Mouse (Mus musculus) adrenal gland (tissue): ENCODE measurements around the gene Tspan7.

Experiments used
- intact Hi-C: fragments of 180-260 bp; cut with DNase I; formaldehyde crosslinking; loops from one replicate; pipeline ENCODE4 v1.15.1; 2025

Gene Tspan7

DNA sequence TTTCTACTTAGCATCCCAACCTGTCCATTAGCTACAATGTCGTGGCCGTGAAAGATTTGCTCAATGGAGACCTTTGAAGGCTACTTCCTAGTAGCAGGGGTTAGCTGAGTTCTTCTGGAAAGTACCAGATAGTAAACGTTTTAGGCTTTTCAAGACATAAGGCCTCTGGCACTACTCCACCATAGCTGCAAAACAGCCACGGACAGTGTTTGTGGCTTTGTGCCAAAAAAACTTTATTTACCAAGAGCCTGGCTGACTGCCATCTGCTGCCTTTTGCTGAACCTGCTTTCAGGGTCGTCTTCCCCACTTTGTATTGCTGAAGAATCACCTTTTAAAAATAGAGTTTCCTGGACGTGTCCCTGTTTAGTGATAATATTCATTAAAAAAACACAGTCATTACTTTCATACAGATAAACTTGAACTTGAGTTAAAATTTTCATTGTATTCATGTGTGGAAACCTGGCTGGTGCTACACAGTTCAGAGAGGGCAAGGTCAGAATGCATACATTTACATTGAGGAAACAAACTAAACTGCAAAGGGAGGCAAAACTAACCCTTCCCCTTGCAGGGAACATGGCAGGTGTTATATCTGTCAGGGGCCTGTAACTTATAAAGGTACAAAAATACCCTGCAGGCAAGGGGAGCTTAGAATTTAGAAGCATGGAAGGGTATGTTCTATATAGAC is 54.7 kb downstream of the Tspan7 start:
- intact Hi-C loops = no loop called here

DNA sequence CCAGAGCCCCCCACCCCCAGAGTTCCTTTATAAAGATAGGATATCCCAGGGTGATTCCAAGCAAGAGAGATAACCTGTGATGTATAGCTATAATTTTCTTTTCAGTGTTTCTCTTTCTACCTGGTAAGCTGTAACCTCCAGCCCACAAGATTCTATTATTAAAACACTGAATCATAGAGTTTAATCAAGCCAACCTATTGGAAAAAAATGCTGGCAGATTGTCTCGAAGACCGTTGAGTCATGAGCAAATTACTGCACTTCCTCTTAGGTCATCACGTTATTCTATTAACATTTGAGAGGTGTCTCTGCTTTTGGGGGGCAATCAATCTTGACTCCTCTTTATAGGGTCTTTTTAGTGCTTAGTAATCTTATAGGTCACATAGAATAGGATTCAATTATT is 61.9 kb downstream of the Tspan7 start:
- intact Hi-C loops = no loop called here

DNA sequence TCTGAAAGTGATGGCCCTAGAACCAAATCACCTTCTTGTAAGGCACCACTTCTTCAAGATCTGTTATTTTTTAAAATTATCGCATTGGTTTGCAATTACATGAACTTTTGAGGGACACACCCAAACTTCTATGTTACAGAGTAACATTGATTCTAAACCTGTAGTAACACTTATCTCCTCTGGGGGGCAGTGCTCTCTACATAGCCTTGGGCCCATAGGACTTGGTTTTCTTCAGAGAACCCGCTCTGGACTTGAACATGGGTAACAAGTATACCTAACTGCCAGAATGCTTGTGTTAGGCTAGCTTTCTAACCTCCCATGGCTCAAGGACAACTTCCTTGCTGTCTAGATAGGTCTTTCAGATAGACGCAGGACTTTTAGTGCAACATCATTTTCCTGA is 64.8 kb downstream of the Tspan7 start:
- intact Hi-C loops = no loop called here

DNA sequence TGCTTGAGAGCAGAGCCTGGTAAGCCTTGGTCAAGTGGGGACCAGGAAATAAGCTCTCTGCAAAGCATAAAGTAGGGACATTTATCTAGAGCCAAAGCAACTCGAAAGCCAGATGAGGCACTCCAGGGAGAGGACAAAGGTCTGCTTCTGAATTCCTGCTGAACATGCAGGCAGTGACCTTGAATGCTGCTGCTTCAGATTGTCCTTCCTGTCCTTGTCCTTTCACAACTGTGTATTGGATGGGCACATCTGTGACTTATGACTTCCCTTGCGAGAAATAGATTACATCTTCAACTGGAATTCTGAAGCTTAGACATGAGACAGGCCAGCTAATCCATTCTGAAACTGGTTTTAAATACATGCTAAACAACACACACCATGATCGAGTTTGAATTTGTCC is 71.9 kb downstream of the Tspan7 start:
- intact Hi-C loops = no loop called here

DNA sequence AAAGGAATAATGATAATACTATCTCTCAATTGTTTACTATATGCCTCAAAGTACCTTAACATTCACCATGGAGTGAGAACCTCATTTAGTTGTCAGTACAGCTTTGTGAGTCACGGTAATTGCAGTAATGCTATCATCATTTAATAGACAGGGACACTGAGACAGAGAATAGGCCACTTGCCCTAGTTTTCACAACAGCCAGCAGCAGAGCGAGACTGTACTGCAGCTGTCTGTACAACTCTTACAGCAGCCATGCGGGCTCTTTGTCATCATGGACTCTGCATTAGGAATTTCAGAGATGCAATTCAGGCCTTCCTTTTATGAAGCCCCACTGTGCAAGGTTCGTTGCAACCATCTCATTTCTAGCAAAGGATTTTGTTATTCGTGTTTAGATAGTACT is 72.6 kb downstream of the Tspan7 start:
- intact Hi-C loops = no loop called here

DNA sequence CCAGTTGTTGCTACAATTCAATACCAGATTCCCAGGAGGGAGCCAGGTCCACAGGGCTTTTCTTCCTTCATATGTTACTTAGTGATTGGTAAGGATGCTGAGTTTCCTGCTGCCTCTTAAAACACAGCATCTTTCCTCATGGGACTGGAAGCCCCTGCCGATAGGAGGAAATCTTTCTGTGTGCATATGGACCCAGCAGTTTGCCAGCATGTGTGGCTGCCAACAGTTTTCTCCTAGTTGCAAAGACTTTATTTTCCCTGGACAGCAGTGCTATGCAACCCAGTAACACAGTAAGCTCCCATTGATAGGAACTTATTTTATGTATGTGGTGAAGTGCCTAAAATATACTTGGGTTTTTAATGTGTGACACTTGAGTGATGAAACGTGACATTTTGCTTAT is 73.7 kb downstream of the Tspan7 start:
- intact Hi-C loops = no loop called here

DNA sequence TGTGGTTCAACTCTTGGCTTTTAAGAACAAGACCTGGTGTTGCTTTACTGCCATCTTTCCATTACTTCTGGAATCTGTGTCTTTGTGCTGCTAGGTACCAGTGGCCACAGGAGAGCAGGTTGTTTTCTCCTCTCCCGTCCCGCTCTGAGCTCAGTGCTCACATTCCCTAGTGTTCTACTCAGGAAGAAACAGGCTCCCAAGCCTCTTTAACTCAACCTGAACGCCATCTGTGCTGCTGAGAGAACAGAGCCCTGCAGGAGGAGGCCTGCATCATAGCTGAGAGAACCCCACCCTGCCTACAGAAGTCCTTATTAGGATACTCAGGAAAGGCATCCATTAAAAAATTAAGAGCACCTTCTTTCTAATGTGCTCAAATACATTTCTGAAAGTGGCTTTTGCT is 80.9 kb downstream of the Tspan7 start:
- intact Hi-C loops = no loop called here

DNA sequence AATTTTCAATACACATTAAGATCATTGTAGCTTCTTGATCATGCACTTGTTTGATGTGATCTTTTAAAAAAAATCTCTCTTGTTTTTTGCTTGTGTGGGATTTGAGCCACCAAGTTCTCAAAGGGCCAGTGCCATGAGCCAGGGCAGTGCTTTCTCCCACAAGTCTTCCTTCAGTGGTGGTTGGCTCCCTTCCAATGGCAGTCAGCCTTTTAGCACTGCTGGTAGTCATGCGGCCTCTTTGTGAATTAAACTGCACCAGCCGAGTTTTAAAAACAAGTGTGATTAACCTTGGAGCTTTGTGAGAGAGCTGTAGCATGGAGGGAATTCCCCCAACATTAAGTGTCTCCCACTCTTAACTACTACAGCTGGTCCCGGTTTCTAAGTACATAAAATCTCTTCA is 89.6 kb downstream of the Tspan7 start:
- intact Hi-C loops = loop anchor here (10.0 kb wide), 1 partner anchor 340 kb away; no protein-coding TSS in a partner anchor

DNA sequence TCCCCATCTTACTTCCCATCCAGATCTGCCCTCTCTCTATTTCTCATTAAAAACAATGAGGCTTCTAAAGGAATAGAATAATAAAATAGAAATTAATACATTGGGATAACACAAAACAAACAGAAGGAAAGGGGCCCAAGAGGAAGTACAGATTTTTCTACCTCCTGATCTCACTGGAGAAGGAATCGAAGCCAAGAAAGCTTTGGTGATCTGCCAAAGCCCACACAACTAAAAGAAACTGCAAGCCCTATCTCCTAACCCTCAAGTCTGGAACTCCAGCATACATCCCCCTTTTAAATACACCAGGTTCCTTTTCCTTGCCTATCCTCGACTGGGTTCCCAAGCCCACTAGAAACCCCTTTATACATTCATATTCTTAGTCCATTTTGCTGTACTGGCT is 90.4 kb downstream of the Tspan7 start:
- intact Hi-C loops = loop anchor here (10.0 kb wide), 1 partner anchor 341 kb away; no protein-coding TSS in a partner anchor

DNA sequence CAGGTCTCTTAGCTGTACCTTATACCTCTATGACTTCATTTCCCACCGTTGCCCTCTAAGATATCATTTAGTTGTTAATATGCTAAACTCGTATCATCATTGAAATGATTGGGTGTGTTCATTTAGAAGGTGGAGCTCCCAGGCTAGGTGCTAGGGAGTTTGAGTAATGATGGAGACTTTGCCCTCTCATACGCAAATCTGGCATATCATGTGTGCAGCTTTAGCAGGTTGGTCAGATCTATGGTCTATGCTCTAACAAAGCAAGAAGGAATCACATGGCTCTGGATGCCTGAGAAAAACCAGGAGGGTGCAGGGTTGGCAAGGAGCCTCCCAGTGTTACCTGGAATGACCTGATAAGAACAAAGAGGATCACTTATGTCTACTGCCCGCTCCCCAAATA is 91.4 kb downstream of the Tspan7 start:
- intact Hi-C loops = loop anchor here (10.0 kb wide), 1 partner anchor 342 kb away; no protein-coding TSS in a partner anchor

DNA sequence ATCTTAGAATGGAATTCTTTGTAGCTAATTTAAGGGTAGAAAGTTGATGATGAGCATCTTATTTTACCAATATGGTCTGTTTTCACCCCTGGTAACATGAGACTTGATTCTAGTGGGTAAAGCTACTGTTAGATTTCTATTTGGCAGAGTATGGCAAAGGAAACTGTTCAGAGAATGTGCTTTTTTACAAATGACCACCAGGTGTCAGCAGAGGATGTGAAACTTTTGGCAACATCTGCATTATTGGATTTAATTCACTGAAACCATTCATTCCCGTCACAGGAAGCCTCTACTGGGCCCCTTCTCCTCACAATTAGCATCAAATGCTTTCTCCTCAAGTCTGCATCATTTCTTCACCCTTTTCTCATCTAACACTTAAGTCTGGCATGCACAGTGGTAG is 92.4 kb downstream of the Tspan7 start:
- intact Hi-C loops = loop anchor here (10.0 kb wide), 1 partner anchor 343 kb away; no protein-coding TSS in a partner anchor

DNA sequence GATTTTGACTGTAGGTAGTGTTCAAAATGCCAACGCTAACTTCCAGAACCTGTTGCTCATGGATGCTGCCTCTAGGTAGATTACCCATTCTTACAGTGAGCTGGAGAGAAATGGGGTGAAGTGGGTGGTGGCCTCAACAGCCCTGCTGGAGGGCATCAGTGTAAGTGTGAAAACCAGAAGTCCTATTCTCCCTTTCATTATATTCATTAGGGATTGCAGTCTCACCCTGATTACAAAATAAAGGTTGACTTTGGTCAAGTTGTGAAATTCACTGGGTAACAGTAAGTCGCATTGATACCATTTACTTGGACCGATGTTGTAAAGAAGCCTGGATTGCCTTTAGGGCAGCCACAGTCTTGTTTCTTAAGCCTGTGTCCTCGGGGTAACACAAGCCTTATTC is 97.8 kb downstream of the Tspan7 start:
- intact Hi-C loops = no loop called here

DNA sequence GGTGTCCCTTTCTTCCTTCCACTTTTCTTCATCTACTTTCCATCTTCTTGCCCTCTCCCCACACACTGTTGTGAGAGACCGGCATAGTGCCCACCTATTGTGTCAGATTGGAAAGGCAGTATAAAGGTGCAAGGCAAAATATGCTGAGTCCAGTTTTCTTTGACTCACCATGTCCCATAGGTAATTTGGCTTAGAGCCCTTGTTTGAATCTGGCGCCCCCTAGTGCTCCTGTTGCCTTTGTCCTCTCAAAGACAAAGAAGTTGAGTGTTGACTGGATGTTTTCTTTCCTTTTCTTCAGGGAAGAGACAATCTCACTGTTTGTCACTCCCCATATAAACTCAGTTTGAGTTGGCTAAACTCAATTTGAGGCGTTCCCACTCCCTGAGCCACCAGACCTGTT is 107.3 kb downstream of the Tspan7 start:
- intact Hi-C loops = no loop called here

DNA sequence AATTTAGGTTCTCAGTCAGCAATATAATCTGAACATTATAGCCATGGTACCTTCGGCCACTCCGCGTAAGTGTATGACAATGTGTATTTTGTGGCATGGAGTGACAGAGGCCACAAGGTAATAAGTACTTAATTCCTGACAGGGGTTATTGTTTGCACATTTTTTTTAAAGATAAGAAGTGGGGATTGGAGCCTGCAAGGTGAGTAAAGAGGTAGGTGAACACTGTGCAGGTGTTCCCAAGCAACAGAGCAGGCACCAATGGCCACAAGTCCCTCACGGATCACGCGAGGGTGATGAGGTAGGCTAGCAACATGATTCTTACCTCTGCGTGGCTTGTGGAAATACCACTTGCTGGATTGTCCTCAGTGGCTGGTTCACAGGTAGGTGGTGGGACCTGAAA is 108.6 kb downstream of the Tspan7 start:
- intact Hi-C loops = no loop called here

DNA sequence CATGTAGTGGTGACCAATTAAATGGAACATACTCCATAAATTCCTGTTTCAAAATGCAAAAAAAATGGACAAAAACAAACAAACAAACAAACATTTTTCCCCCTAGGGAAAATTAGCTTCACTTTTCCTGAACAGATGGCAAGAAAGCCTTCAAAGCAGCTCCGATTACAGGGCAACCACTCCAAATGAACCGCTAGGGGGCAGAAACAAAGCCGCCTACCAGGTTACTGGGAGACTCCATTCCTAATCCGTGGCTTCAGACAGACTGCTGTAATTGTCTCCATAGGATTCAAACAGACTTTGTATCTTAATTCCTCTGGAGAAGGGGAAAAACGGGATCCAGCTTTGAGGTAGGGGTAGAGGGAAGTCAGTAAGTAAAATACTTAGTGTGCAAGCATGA is 132.2 kb downstream of the Tspan7 start:
- intact Hi-C loops = no loop called here

DNA sequence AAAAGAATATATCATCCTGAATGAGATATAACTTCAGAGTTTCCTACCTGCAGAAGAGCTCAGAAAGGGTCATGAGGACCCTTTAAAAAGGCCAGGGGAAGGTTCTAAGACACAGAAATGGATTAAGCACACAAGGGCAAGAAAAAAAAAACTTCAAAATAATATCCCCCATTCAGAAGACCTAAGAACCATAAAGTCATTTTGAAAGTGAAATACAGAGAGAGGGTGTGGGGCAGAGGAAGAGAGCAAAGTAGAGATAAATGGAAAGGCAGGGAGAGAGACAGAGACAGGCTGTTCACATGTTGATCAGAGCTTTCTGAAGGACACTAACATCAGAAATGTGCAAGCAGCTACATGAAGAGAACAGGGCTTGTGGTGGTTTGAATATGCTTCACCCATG is 156.1 kb downstream of the Tspan7 start:
- intact Hi-C loops = no loop called here
